Mouse (Mus musculus) adrenal gland, adult (tissue): Measurements from ENCODE around the gene Baz2b.
A peak's percentile ranks its signal among the peaks of the same experiment; 100 is the strongest.

Experiments
- DNase-seq, 2 experiments: peaks; one replicate each; pipeline ENCODE4 v3.0.0; 2022 to 2023; ENCODE audit warnings: low spot score in 1 of 2; ENCODE audit not compliant: inconsistent age in 2 of 2

Baz2b gene

DNA sequence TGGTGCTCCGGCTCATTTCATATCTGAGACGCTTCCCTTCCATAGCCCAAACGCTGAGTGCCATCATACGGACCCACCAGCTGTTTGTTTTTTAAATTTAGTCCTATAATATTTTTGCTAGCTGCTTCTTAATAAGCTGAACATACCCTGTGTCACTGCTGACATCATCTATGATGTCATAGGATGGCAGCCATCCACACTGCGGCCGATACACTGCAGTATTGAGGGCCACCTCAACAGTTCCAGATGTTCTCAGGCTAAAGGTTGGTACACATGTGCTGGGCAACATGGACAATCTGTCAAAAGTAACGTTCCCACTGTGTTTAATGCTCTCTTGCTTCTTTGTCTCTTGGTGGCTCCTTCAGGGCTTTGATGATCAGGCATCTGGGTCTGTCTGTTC lies 185.9 kb downstream of the Baz2b start:
- no peak for DNase-seq

GRCm38 (mm10) chr2:60021556-60021955 lies 188.1 kb downstream of the Baz2b start:
- DNase-seq = no peak

GRCm38 (mm10) chr2:60021138-60021537 lies 188.5 kb downstream of the Baz2b start:
- DNase-seq = no peak

GRCm38 (mm10) chr2:60019546-60020250 lies 189.9 kb downstream of the Baz2b start:
- no peak for DNase-seq

- no peak for DNase-seq
These were observed 190.7 kb downstream of the Baz2b start for GRCm38 (mm10) chr2:60018875-60019501.

DNA sequence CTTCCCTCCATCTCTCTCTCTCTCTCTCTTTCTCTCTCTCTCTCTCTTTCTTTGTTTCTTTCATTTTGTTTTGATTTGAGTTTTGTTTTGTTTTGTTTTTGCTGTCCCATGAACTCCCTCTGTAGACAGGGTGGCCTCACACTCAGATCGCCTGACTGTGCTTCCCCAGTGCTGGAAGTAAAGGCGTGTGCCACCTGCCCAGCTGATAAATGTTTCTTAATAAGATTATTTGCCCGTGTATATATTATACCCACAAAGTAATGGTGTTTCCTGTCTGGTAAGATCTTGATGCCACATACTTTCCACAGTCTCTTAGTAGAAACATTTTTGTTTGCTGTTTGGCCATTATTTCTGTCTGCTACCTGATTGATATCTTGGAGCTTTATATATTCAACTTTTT lies 198.1 kb downstream of the Baz2b start:
- no peak for DNase-seq

DNA sequence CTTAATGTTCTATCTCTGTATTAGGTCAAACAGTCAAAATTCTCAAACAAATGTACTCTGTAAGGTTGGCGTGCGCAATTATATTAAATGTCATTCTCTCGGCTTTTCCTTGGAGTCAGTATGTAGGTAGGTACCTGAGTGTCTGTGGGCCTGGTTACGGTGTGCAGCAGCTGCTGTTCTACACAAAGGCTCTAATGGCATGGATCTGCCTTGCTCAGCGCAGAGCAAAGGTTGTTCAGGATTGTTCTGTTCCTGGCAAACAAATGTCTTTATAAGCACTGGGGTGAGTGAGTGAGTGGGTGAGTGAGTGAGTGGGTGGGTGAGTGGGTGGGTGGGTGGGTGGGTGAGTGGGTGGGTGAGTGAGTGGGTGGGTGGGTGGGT lies 206.0 kb downstream of the Baz2b start:
- DNase-seq = no peak

DNA sequence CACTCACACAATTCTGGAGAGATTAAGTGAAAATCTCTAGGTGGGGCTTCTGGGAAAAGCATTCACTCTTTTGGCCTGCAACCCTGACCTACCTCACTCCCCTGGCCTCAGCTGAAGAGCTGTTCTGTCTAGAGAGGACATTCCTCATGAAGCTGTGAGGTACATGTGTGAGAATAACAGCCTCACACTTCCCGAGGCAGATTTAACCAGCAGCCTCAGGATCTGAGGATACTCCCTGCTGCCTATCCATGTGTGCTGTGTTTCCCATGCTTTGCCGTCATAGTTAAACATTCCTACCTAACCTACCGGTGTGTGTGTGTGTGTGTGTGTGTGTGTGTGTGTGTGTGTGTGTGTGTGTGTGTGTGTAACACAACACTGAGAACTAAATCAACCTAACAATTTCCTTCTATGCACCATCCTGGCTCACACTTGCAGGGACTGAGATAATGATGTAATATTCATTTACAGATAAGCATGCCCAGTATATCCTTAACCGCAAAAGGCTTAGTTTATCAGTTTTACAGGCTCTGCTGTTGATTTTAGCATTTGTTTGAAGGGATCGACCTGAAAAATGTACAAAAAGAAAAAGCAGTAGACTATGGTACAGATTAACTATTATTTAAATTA lies 206.5 kb downstream of the Baz2b start:
- DNase-seq = no peak

DNA sequence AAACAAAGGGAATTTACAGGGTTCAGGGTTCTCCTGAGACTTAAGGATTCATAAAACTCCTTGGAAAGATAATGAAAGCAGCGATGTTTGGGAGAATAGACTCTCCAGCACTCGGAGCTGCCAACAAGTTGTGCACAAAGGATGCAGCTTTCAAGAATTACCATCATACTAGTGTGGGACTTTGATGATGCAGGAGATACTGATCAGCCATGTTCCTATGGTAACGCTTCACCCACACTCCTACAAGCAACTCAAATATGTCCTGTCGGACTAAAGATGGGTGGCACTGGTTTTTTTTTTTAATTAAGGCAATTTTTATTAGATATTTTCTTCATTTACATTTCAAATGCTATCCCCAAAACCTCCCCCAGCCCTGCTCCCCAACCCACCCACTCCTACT lies 209.4 kb downstream of the Baz2b start:
- no peak for DNase-seq

- DNase-seq = no peak
These were observed 212.0 kb downstream of the Baz2b start for GRCm38 (mm10) chr2:59997479-59998228.

DNA sequence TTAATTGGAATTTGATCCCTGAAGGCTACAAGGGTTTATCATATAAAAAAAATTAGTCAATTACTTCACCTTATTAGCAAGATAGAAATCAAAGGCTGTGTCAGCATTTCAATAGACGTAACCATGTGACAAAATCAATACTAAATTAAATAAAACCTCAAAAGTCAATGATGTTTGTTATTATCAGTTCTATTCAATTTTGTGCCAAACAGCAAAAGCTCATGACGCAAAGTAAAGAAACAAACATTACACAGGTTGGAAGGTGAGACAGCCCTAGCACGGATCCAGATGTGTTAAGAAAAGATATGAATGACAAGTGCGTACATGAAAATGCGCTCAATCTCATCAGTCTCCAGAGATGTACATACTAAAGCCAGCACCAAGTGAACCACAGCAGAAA lies 212.7 kb downstream of the Baz2b start:
- no peak for DNase-seq

GRCm38 (mm10) chr2:59993190-59993535 lies 216.5 kb downstream of the Baz2b start:
- no peak for DNase-seq

DNA sequence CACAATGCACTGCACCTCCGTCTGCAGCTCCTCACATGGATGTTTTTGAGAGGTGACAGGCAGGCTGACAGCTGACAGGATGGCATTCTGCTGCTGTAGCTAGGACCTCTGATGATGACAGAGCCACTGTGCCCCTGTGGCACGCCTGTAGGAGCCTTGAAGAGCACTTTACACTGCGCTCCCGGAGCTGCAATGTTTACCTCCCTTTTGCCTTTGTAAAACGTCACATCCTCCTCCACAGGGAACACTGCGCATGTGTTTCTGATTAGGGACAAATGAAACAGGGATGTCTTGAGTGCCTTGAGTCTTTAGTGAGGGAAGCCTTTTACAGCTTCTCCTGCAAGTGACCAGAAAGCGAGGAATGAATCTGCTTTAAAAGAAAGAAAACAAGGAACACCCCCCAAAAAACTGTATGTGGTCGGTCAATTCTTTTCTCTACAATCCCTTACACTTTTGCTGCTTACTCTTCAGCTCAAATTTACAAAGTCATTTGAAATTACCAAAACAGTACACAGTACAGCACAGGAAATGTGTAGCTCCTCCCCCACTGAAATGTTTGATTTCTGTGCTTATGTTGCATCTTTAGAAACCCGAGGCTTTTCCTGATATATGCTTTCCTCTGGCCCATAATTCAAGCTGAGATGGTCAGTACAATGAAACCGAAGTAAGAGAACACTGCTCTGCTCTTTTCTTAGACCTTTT lies 217.0 kb downstream of the Baz2b start:
- no peak for DNase-seq

- no peak for DNase-seq
These were observed 217.9 kb downstream of the Baz2b start for GRCm38 (mm10) chr2:59991775-59992174.

- no peak for DNase-seq
These were observed 222.1 kb downstream of the Baz2b start for GRCm38 (mm10) chr2:59987521-59987920.

DNA sequence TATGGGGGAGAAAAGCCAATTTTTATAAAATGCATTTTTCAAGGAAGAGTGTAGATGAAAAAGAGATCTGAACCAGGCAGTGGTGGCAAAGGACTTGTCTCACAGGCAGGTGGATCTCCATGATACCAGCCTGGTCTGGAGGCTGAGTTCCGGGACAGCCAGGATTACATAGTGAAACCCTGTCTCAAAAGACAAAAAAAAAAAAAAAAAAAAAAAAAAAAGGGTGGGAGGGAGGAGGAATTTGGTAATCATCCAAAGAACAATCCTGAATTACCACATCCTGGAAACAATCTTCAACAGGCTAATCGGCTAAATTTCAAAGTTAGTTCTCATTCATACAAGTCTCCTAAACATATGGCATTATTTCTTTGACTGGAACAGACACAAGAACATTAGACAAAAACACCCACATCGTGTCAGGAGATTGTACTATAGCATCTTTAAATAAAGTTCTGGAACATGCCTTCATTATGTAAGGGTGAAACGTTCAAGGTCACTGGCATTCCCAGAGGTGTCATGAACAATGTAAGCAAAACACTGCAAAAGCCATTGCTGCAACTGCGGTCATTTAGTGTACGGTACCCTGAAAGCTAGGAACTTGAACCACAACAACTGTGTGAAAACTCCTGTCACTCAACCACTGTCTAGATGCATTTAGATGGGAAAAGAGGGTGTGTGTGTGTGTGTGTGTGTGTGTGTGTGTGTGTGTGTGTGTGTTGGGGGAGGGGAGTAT lies 230.0 kb downstream of the Baz2b start:
- DNase-seq = peak in 1 of 2 experiments; percentile 52

DNA sequence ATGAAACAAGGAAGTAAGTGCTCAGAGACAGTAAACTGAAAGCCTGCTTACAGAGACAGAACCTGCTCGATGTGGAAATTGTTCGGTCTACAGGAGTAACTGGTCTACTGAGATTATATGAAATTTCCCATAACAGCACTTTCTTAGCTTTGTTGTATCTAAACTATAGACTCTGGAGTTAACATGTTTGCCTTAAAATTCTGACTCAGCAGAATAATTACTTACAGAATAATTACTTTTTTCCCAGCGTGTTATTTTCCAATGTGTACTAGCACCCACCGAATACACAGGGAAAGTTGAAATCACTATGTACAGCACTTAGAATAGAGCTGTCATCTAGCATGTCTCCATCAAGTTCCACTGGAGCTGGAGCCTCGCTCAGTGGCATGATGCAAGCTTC lies 233.0 kb downstream of the Baz2b start:
- no peak for DNase-seq

DNA sequence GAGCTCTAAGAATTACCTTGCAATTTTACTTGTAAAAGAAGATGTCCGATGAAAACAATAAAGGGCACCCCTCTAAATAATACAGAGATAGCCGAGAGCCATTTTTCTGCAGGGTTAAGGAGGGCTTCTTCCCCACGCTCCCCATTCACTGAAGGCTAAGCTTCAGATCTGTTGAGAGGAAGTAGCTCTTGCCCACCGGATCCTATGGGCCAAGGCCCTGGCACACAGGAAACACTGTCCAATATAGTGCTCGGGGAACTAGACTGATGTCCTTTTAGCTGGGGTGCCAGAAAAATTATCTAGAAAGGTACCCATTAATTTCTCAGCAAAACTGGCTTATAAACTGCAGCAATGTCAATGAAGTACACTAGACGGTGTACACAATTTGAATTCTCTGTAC lies 233.9 kb downstream of the Baz2b start:
- no peak for DNase-seq

GRCm38 (mm10) chr2:59973962-59974361 lies 235.7 kb downstream of the Baz2b start:
- DNase-seq = no peak

DNA sequence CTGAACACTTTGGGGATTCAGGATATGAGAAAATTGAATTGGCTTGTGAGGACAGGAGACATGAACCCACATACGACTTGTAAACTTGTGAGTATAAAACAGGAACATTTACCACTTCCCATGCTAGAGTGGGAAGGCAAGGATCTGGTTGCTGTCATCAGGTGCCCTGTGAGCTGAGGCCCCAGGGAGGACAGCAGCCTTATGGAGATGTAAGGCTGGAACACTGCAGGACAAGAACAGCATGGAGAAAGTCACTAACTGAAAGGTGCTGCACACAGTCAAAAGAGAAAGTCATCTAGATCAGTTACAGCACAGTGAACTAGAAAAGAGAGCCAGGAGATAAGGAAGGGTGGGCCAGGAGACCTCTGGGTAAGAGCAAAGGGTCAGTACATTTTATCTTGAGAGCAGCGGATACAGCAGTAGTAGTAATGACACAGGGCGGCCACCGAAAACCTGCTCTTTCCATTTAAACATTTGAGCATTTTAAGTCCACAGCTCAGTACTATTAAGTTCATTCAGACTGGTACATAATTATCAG lies 236.5 kb downstream of the Baz2b start:
- no peak for DNase-seq
